Mouse (Mus musculus) cerebral cortex, adult 2 months (tissue): ENCODE measurements around the gene Klhl40.

Source experiments
- WGBS: fragments of 180-500 bp; shearing (Covaris S2); methylation state at CpG from one replicate; pipeline ENCODE4 v1.1.7; 2018; 5-methylcytosine and 5-hydroxymethylcytosine counted together

The Klhl40 gene

DNA sequence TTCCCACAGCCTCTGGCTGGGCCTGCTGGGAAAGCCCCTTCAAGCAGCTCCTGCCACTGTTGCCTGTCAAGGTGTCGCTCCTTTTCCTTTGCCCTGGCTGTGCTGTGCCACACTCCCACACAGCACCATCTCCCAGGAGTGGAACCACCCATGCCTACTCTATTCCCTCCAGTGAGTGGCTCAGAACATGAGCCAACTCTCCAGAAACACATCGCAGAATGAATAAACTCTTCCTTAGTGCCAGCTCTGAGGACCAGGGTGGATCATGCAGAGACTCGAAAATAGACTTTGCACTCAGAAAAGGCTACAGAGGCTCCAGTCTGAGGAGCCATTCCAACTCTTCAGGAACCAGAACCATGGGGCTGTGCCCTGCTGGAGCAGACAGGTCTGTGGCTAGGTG, 48.9 kb downstream of the Klhl40 start:
- 33% methylated on average over 3 of the region's 3 CpGs for WGBS

DNA sequence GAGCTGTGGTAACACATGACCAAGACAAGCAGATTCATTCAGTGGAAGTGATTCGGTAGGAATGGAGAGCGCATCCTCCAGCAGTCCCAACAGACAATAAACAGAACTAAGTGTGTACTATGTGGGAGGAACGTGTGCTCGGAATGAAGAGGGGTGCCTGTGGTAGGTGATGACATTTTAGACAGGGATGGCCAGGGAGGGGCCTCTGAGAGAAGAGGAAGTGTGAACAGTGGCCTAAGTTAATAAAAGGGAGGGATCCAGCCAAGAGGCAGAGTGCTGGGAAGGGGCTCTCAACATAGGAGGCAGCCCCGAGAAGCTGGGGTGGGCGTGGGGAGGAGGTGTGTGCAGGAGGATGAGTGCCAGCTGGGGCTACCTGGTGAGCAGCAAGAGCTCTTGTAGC, 50.9 kb downstream of the Klhl40 start:
- 59% methylated on average over 6 of the region's 6 CpGs for WGBS

- 60% methylated on average over 7 of the region's 7 CpGs for WGBS
Observed at GRCm38 (mm10) chr9:121829270-121829992, 52.0 kb downstream of the Klhl40 start.

GRCm38 (mm10) chr9:121830243-121830955, 53.0 kb downstream of the Klhl40 start:
- 66% methylated on average over 6 of the region's 6 CpGs for WGBS

- 23% methylated on average over 6 of the region's 6 CpGs for WGBS
Observed at GRCm38 (mm10) chr9:121830956-121831293, 53.5 kb downstream of the Klhl40 start.
